Mouse (Mus musculus) MEL-GATA-1-ER (cell line): ENCODE data around the gene Heatr4.
A peak's percentile ranks its signal among the peaks of the same experiment; 100 is the strongest.
"Not testable (repeated sequence)": the region's sequence is repeated elsewhere in the genome, so short reads cannot be mapped to it uniquely, and the experiment has no call there.

ENCODE experiments used
- DNase-seq: peaks from one replicate; pipeline ENCODE4 v3.0.0-alpha.2; 2012; ENCODE audit warnings: low read depth; ENCODE audit errors: extremely low read depth

The Heatr4 gene

GRCm38 (mm10) chr12:83938592-83938991 is 46.1 kb downstream of the Heatr4 start:
- not testable (repeated sequence) for DNase-seq

- no peak for DNase-seq
These were observed 47.1 kb downstream of the Heatr4 start for GRCm38 (mm10) chr12:83937600-83937999.

- DNase-seq, result no peak
These were observed 55.4 kb downstream of the Heatr4 start for GRCm38 (mm10) chr12:83929186-83929804.

GRCm38 (mm10) chr12:83927747-83928146 is 56.9 kb downstream of the Heatr4 start:
- no peak for DNase-seq

- no peak for DNase-seq
These were observed 58.6 kb downstream of the Heatr4 start for GRCm38 (mm10) chr12:83926061-83926460.

GRCm38 (mm10) chr12:83925160-83925703 is 59.4 kb downstream of the Heatr4 start:
- no peak for DNase-seq

GRCm38 (mm10) chr12:83924332-83924731 is 60.3 kb downstream of the Heatr4 start:
- no peak for DNase-seq

GRCm38 (mm10) chr12:83923486-83923859 is 61.2 kb downstream of the Heatr4 start:
- no peak for DNase-seq

- DNase-seq, result no peak
These were observed 61.7 kb downstream of the Heatr4 start for GRCm38 (mm10) chr12:83922724-83923485.

- DNase-seq, result peak; percentile 99
These were observed 62.9 kb downstream of the Heatr4 start, which contains the start of gene Numb for GRCm38 (mm10) chr12:83921535-83922381. Numb (minus strand) TSS chr12:83921934.

GRCm38 (mm10) chr12:83920721-83921441 is 63.8 kb downstream of the Heatr4 start:
- no peak for DNase-seq

GRCm38 (mm10) chr12:83916884-83917283 is 67.8 kb downstream of the Heatr4 start:
- no peak for DNase-seq

GRCm38 (mm10) chr12:83914797-83915196 is 69.9 kb downstream of the Heatr4 start:
- DNase-seq, result no peak

- DNase-seq, result no peak
These were observed 70.4 kb downstream of the Heatr4 start for GRCm38 (mm10) chr12:83914202-83914740.

GRCm38 (mm10) chr12:83910451-83910850 is 74.2 kb downstream of the Heatr4 start:
- DNase-seq, result no peak
